Mouse (Mus musculus): Measurements from ENCODE around the gene Nup88.

- no peak for TF ChIP-seq CTCF (conservative IDR thresholded peaks at IDR 0.05; ENCODE audit: low read length)
- no peak for TF ChIP-seq NANOG (IDR thresholded peaks at IDR 0.05; ENCODE audit: borderline replicate concordance, low read length)
- no peak for TF ChIP-seq POU5F1 (IDR thresholded peaks at IDR 0.05; ENCODE audit: borderline replicate concordance, low read length)
These were observed 10.5 kb upstream of the Nup88 start for GRCm38 (mm10) chr11:70980232-70980631.
